Mouse (Mus musculus): ENCODE measurements around the gene Gm4778.

DNA sequence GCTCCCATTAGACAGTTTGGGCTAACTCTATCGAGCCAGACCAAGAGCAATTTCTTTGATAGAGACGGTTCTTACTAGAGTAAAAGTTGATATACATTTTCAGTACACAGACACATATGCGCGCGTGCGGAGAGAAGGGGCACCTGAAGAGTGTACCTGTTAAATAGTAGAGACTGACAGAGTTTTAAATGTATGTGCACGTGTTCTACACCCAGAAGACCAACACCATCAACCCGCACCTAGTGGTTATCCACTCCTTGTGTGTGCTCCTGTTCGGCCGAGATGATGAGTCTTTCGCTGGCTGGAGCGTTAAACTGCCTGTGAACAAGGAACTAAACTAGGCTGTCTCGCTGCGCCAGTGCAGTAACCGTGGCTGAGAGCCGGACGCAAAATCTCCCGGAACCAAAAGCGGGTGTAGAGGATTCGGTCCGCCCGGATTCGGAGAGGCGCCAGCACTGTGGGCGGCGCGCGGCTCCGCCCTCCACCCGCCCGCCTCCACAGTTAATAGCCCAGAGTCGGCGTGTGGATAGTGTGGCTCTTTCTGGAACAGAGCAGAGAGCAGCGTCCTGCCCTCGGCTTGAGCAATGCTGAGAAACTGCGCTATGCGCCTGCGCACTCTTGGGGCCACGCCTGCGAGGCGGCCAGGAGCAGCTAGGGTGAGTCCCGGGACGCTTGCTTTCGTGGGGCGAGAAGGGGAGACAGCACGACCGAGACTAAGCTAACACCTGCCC lies 46.0 kb downstream of the Gm4778 start, which contains the start of gene Them4:
- TF ChIP-seq CTCF (IDR thresholded peaks at IDR 0.05; ENCODE audit: low read depth, low read length): no peak
- peak; percentile 96 for TF ChIP-seq POLR2A (IDR thresholded peaks at IDR 0.05; ENCODE audit: extremely low read depth, insufficient read depth, low read length)

Measured in liver, adult 2 months (tissue).